Mouse (Mus musculus) midbrain, embryonic 12.5 days (tissue): ENCODE data around the gene Larp1. TPM values are rescaled to one million over a fixed set of nuclear protein-coding genes. Genes with fewer than 3 reads are reported as not detected.

ENCODE experiments used
- ATAC-seq: fragments of 200-750 bp; cut with Nextera tagmentation; 2 replicates; pipeline ENCODE4 v1.8.0; 2017; ENCODE audit warnings: low read depth, moderate TSS enrichment, moderate library complexity; ENCODE audit not compliant: low FRiP score
- H3K27ac ChIP-seq: fragments of 300-500 bp; sonication (generic); replicated peaks from 2 replicates; pipeline ENCODE4 v1.5.1; 2016; ENCODE audit warnings: mild to moderate bottlenecking
- H3K27me3 ChIP-seq: fragments of 300-500 bp; sonication (generic); 2 replicates; pipeline ENCODE4 v1.6.1; 2016; ENCODE audit warnings: mild to moderate bottlenecking
- H3K36me3 ChIP-seq: fragments of 300-500 bp; sonication (generic); 2 replicates; pipeline ENCODE4 v1.6.1; 2016
- H3K4me1 ChIP-seq: fragments of 300-500 bp; sonication (generic); 2 replicates; pipeline ENCODE4 v1.6.1; 2016
- H3K4me2 ChIP-seq: fragments of 300-500 bp; sonication (generic); replicated peaks from 2 replicates; pipeline ENCODE4 v1.6.1; 2016; ENCODE audit warnings: mild to moderate bottlenecking, moderate library complexity
- H3K4me3 ChIP-seq: fragments of 300-500 bp; sonication (generic); 2 replicates; pipeline ENCODE4 v1.5.1; 2016; ENCODE audit warnings: mild to moderate bottlenecking
- H3K9ac ChIP-seq: fragments of 300-500 bp; sonication (generic); replicated peaks from 2 replicates; pipeline ENCODE4 v1.6.1; 2016; ENCODE audit warnings: mild to moderate bottlenecking, moderate library complexity
- H3K9me3 ChIP-seq: fragments of 300-500 bp; sonication (generic); 2 replicates; pipeline ENCODE4 v1.6.1; 2016; ENCODE audit warnings: mild to moderate bottlenecking
- WGBS: fragments of 180-500 bp; shearing (Covaris S2); methylation state at CpG from one replicate; pipeline ENCODE4 v1.1.7; 2016; 5-methylcytosine and 5-hydroxymethylcytosine counted together
- polyA plus RNA-seq: library from polyadenylated mRNA; unstranded; fragments of >200 nt; fragmentation: Nextera tagmentation; extraction: Ambion mirVana; gene quantifications from 2 replicates; pipeline ENCODE4 v1.2.1, GENCODE M21; 2016

The Larp1 gene
- polyA plus RNA-seq, 1 experiment from 2014 or later: 15.3 TPM

DNA sequence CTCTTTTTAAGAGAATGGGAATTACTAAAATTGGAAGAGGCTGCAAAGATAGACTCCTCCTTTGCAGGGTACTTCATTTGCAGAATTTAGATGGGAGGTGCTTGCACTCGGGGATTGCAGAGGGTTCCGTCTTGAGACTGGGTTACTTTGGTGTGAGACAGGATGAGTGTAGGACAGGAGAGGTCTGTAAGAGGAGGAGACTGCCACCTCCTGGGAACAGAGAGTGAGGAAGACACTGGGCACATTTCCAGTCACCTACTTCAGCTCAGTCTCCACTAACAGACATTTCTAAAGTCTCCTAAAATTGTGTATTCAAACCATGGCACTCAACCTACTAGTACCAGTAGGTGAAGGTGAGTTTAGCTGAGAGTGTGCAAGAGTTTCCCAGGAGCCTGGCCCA, 9.4 kb downstream of the Larp1 start:
- Histone ChIP-seq H3K27me3 (no peaks in the 10 kb centered on the region), H3K36me3 (no peaks in the 10 kb centered on the region), H3K27ac (no peak overlapping the region), H3K9ac (no peak overlapping the region), H3K4me2 (no peak overlapping the region), H3K4me1 (peaks cover 15% of the 10 kb centered on the region; the same call in 1 of the 2 replicates), H3K9me3 (no peaks in the 10 kb centered on the region), H3K4me3 (no peak overlapping the region)
- 85% methylated on average over 2 of the region's 2 CpGs for WGBS
- ATAC-seq: no peak

DNA sequence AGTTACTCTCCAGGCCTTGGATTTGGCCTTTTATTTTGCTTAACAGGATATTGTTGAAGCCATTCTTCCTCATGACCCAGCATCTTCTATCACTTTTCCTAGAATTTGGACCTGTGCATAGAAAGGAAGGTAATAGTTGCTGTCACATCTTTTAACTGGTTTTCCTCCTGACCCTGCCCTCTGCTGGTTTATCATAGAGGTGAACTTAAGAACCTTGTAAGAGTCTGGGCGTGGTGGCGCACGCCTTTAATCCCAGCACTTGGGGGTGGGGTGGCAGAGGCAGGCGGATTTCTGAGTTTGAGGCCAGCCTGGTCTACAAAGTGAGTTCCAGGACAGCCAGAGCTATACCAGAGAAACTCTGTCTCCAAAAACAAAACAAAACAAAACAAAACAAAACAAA, 9.8 kb downstream of the Larp1 start:
- no peak overlapping the region for H3K27ac ChIP-seq
- no peak overlapping the region for H3K4me2 ChIP-seq
- no peaks in the 10 kb centered on the region for H3K27me3 ChIP-seq
- WGBS: 94% methylated on average over 4 of the region's 4 CpGs
- H3K9ac ChIP-seq: no peak overlapping the region
- H3K9me3 ChIP-seq: no peaks in the 10 kb centered on the region
- no peak for ATAC-seq
- H3K36me3 ChIP-seq: no peaks in the 10 kb centered on the region
- no peak overlapping the region for H3K4me3 ChIP-seq
- peaks cover 15% of the 10 kb centered on the region; the same call in 1 of the 2 replicates for H3K4me1 ChIP-seq

DNA sequence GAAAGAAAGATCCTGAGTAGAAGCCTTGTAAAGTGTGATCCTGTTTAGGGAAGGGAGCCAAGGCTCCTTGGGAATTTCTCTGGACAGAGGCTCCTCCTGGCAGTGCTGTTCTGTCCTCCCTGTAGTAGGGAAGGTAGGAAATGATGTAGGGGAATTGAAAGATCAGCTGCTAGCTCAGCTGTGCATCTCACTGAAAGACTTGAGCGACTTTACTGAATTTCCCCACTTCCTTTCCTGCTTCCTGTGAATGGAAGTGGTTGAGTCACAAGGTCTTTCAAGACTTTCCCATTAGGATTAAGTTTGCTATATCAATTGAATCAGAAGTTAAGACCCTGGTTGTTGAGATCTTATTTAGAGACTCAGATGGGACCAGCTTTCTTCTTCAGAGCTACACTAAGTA, 12.2 kb downstream of the Larp1 start:
- H3K36me3 ChIP-seq: no peaks in the 10 kb centered on the region
- 79% methylated on average over 1 of the region's 1 CpGs for WGBS
- peaks cover 13% of the 10 kb centered on the region; the same call in 1 of the 2 replicates for H3K4me1 ChIP-seq
- no peak overlapping the region for H3K27ac ChIP-seq
- no peaks in the 10 kb centered on the region for H3K27me3 ChIP-seq
- no peak for ATAC-seq
- no peaks in the 10 kb centered on the region for H3K9me3 ChIP-seq
- H3K9ac ChIP-seq: no peak overlapping the region
- no peak overlapping the region for H3K4me3 ChIP-seq
- no peak overlapping the region for H3K4me2 ChIP-seq

DNA sequence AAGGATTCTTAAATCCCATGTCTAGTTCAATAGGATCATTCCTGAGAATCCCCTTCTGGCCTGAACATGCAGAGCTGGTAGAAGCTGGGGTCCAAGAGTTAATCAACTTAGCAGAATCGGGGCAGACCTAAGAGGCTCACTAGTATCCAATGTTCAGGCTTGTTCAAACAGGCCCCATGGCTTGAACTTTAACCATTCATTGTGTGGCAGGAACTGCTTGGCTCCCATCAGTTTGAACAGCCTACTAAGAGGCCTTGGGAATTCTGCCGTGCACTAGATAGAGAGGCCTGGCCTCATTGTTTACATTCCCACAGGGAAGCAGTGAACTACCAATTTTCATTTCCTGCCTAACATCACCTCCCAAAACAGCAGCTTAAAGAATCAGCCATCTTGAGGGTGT, 12.8 kb downstream of the Larp1 start:
- Histone ChIP-seq H3K27ac (no peak overlapping the region), H3K9me3 (no peaks in the 10 kb centered on the region), H3K9ac (no peak overlapping the region), H3K36me3 (no peaks in the 10 kb centered on the region), H3K4me1 (peaks cover 8% of the 10 kb centered on the region; the same call in 1 of the 2 replicates), H3K27me3 (no peaks in the 10 kb centered on the region), H3K4me3 (no peak overlapping the region), H3K4me2 (no peak overlapping the region)
- ATAC-seq: no peak
- WGBS: 60% methylated on average over 2 of the region's 2 CpGs

DNA sequence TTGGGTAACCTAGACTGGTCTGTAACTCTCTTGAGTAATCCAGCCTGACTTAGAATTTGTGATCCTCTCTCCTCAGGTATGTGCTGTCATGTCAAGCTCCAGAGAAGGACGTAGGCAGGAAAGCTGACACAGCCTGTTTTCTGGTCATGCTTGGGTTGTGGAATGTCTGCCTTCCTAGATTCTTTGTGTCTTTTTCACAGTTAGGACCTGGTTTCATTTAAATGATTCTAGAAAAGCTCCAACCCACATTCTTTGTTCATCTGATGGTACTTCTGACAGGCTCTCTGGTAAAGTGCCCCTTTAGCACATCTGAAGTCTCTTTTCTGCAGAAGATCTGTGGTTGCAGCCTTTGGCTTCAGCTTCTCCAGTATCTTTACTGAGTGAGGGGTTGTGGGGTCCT, 15.4 kb downstream of the Larp1 start:
- no peaks in the 10 kb centered on the region for H3K27me3 ChIP-seq
- no peaks in the 10 kb centered on the region for H3K36me3 ChIP-seq
- ATAC-seq: no peak
- no peaks in the 10 kb centered on the region for H3K4me1 ChIP-seq
- no peaks in the 10 kb centered on the region for H3K9me3 ChIP-seq
- H3K27ac ChIP-seq: no peak overlapping the region
- no peak overlapping the region for H3K4me3 ChIP-seq
- H3K9ac ChIP-seq: no peak overlapping the region
- 81% methylated on average over 1 of the region's 1 CpGs for whole genome bisulfite sequencing
- no peak overlapping the region for H3K4me2 ChIP-seq

DNA sequence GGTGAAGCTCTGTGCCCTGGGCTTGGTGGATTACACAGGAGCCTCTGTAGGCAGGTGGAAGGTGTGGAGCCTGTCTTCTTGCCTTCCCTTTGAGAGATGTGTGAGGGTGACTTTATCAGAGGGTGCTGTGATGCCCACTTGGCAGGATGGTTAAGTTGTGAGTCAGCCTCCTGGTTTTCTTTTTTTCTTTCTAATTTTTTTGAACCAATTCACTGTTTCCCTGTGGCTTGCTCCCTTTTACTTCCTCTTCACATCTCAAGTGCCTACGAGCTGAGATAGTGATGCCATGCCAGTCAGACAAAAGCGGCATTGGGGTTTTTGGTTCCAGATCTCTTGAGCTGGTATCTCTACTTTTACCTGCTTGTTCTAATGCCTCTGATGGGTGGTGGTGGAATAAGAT, 15.8 kb downstream of the Larp1 start:
- Histone ChIP-seq H3K27ac (no peak overlapping the region), H3K36me3 (no peaks in the 10 kb centered on the region), H3K9ac (no peak overlapping the region), H3K4me3 (no peak overlapping the region), H3K4me1 (no peaks in the 10 kb centered on the region), H3K27me3 (no peaks in the 10 kb centered on the region), H3K9me3 (no peaks in the 10 kb centered on the region), H3K4me2 (no peak overlapping the region)
- ATAC-seq: no peak
- WGBS: 84% methylated on average over 2 of the region's 2 CpGs

DNA sequence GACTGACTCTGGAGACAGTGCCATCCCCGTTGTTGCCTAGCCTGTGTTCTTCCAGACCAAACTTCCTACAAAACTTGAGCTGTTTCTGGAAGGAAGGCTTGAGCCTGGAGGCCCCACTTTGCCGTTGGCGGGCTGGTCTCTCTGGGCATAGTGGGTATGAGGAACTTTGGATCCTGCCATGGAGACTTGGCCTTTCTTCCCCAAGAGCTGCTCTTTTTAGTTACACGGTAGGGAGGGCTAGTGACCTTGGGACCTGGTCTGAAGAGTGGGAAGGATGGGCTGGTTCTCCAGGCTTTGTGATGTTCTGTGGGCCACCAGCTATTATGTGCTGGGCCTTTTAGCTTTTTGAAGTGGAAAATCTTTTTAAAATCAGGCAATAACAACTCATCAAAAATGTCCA, 17.0 kb downstream of the Larp1 start:
- Histone ChIP-seq H3K9me3 (no peaks in the 10 kb centered on the region), H3K27me3 (no peaks in the 10 kb centered on the region), H3K4me3 (no peak overlapping the region), H3K9ac (no peak overlapping the region), H3K27ac (no peak overlapping the region), H3K4me2 (no peak overlapping the region), H3K36me3 (no peaks in the 10 kb centered on the region), H3K4me1 (no peaks in the 10 kb centered on the region)
- no peak for ATAC-seq
- WGBS: 88% methylated on average over 4 of the region's 4 CpGs

DNA sequence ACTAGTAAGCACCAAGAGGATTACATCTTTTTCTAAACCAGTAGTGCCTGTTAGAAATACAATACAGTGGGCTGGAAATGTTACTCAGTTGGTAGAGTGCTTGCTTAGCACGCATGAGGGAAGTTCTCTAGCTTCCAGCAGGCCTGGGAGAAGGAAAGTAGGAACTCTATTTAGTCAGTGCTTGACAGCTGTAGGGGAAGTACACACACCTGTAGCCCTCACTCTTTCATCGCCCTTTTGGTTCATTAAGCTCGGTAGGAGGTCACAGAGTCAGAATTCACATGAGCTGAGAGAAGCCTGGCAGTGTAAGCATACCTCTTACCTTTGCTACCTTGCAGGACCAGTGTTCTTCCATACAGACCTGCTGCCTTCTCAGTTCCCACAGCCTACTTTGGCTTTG, 17.5 kb downstream of the Larp1 start:
- H3K36me3 ChIP-seq: no peaks in the 10 kb centered on the region
- no peak for ATAC-seq
- H3K9ac ChIP-seq: no peak overlapping the region
- H3K4me1 ChIP-seq: 0 out of 2 replicates have a peak, but pooled peaks cover 2% of the 10 kb centered on the region
- WGBS: 73% methylated on average over 3 of the region's 3 CpGs
- no peak overlapping the region for H3K4me3 ChIP-seq
- no peak overlapping the region for H3K4me2 ChIP-seq
- no peaks in the 10 kb centered on the region for H3K9me3 ChIP-seq
- no peak overlapping the region for H3K27ac ChIP-seq
- no peaks in the 10 kb centered on the region for H3K27me3 ChIP-seq

DNA sequence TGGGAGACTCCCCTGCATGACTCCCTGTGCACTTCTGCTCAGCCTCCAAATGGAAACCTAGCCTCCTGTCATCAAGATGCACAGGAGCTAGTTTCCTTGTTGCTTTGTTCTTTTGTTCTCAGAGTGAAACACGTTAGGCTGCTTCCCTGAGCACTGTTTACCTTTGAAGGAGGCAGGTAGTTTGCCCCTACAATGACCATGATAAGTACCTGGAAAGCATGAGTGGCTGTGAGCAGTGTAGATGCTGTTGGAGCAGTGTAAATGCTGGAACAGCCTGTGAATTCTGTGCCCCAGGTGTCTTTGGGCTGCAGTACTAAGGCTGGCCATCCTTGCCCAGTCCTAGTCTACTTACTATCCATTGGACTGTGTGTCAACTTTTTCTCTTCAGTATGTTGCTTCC, 18.0 kb downstream of the Larp1 start:
- Histone ChIP-seq H3K27ac (no peak overlapping the region), H3K4me1 (peaks cover 7% of the 10 kb centered on the region; the same call in 1 of the 2 replicates), H3K4me2 (no peak overlapping the region), H3K9me3 (no peaks in the 10 kb centered on the region), H3K36me3 (no peaks in the 10 kb centered on the region), H3K4me3 (no peak overlapping the region), H3K27me3 (no peaks in the 10 kb centered on the region), H3K9ac (no peak overlapping the region)
- WGBS: 68% methylated on average over 1 of the region's 1 CpGs
- no peak for ATAC-seq

DNA sequence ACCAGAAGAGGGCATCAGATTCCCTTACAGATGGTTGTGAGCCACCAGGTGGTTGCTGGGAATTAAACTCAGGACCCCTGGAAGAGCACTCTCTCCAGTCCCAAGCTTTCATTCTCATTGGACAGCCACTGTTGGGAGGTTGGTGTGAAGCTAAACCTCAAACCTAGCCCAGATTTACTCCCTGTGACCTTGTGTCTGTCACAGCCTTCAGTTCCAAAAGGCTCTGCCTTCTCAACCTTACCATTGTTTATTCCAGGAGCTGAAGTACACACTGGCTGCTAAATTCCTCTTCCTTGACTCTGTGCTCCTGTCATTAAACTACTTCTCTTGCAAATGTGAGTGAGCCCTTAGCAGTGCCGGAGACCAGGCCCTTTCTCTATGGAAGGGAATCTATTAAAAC, 20.1 kb downstream of the Larp1 start:
- Histone ChIP-seq H3K27ac (no peak overlapping the region), H3K4me2 (no peak overlapping the region), H3K36me3 (no peaks in the 10 kb centered on the region), H3K27me3 (no peaks in the 10 kb centered on the region), H3K4me3 (no peak overlapping the region), H3K9me3 (no peaks in the 10 kb centered on the region), H3K4me1 (peaks cover 8% of the 10 kb centered on the region; the same call in 1 of the 2 replicates), H3K9ac (no peak overlapping the region)
- no peak for ATAC-seq
- 82% methylated on average over 1 of the region's 1 CpGs for WGBS

DNA sequence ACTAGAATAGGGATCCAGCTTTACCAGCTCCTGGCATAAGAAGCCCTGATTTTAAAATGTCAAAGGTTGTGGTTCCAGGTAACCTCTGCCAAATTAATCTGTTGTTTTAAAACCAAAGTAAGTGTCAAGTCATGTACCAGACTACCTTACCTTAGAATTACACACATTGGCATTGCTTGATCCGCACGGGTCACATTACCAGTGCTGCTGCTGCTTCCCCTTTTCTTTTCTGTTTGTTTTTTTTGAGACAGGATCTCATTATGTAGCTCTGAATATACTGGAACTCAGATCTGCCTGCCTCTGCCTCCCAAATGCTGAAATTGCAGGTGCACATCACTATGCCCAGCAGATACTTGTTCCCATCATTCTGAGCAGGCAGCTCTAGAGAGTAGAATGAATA, 21.0 kb downstream of the Larp1 start:
- Histone ChIP-seq H3K27me3 (no peaks in the 10 kb centered on the region), H3K27ac (no peak overlapping the region), H3K4me1 (peaks cover 8% of the 10 kb centered on the region; the same call in 1 of the 2 replicates), H3K4me3 (no peak overlapping the region), H3K9me3 (no peaks in the 10 kb centered on the region), H3K4me2 (no peak overlapping the region), H3K9ac (no peak overlapping the region), H3K36me3 (no peaks in the 10 kb centered on the region)
- ATAC-seq: no peak
- 83% methylated on average over 2 of the region's 2 CpGs for WGBS

DNA sequence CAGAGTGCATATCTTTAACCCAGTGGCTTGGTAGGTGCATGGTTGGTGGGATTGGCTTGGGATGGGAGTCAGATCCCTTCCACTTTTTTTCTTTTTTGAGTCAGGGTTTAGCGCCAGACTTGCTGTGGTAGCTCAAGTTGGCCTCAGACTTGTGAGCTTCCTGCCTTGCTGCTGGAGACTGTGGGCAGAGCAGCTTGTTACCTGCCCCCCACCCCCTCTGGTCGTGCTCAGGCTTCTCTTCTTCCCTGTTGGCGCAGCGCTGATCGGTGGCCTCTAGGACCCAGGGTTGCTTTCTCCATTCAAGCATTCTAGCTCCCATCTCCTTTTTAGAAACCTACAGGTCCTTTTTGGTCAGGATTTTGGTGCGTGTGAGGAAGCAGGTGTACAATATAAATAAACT, 22.3 kb downstream of the Larp1 start:
- Histone ChIP-seq H3K4me3 (no peak overlapping the region), H3K9ac (no peak overlapping the region), H3K4me1 (peaks cover 8% of the 10 kb centered on the region; the same call in 1 of the 2 replicates), H3K4me2 (no peak overlapping the region), H3K27ac (no peak overlapping the region), H3K27me3 (no peaks in the 10 kb centered on the region), H3K36me3 (no peaks in the 10 kb centered on the region), H3K9me3 (no peaks in the 10 kb centered on the region)
- 76% methylated on average over 6 of the region's 6 CpGs for WGBS
- ATAC-seq: no peak

DNA sequence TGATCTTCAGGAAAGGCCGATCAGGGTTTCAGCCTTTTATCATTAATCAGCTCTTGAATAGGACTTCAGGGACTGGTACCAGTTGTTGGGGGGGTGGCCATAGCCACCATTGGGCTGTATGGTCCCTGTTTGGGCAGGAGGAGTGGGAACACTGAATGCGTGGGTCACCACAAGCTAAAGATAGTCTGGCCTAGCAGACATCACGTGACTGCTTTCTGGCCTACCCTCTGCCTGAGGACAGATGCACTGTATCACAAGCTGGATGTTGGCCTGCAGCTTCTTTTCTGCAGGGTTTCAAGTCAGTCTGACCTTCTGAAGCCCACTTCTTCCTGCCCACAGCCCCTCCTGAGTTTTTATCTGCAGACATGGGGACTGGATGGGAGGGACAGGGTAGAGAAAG, 24.8 kb downstream of the Larp1 start:
- H3K4me3 ChIP-seq: no peak overlapping the region
- H3K9me3 ChIP-seq: no peaks in the 10 kb centered on the region
- H3K4me1 ChIP-seq: peaks cover 8% of the 10 kb centered on the region; the same call in 1 of the 2 replicates
- H3K9ac ChIP-seq: no peak overlapping the region
- no peaks in the 10 kb centered on the region for H3K36me3 ChIP-seq
- H3K27ac ChIP-seq: no peak overlapping the region
- H3K4me2 ChIP-seq: no peak overlapping the region
- 88% methylated on average over 3 of the region's 3 CpGs for WGBS
- H3K27me3 ChIP-seq: no peaks in the 10 kb centered on the region
- ATAC-seq: no peak
